Mouse (Mus musculus) B cell, adult 2 months (primary cell): ENCODE results near the gene Flnc.

Source experiments
- DNase-seq, 2 experiments: peaks; one replicate each; pipeline ENCODE4 v3.0.0; 2022

Gene Flnc

DNA sequence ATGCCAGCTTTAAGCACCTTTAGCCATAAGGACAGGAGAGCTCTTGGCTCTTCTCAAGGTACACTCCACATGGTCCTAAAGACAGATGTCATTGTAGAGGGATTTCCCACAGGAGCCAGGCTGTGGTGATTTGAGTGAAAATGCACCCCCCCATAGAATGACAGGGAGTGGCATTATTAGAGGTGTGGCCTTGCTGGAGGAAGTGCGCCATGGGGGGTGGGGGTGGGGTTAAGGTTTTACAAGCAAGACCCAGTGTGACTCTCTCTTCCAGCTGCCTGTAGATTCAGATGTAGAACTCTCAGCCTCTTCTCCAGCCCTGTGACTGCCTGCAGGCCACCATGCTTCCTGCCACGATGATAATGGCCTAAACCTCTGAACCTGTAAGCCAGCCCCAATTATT lies 52.9 kb downstream of the Flnc start:
- DNase-seq, result no peak

DNA sequence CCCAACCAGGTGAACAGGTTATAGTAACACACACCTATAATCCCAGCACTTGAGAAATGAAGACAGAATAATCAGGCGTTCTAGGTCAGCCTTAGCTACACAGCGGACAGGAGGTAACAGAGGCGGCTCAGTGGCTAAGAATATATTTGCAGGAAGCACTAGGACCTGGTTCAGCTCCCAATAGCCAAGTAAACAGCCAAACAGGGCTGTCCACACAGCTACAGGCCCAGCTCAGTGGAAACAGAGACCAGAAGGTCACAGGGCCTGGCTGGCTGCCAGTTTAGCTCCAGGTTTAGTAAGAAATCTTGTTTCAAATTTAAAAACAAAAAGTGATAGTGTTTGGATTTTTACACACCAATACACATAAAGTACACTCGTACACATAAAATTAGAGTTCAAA lies 61.0 kb downstream of the Flnc start:
- no peak for DNase-seq

DNA sequence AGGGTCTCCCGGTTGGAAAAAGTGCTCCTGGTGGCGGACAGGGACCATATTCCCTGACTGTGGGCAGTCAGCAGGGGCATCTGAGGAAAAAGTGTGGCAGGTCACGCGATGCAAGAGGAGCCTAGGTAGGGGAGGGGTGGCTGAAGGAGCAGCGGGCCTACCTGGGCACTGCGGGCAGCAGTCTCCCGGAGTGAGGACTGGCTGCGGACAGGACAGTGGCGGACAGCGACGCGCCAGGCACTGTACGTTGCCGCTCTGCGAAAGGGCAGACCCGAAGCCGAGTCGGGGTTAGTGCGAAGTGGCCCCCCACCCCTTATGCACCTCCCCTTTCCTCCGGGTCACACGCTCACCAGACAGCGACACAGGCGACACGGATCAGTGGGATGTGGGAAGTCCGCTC lies 63.2 kb downstream of the Flnc start:
- no peak for DNase-seq

DNA sequence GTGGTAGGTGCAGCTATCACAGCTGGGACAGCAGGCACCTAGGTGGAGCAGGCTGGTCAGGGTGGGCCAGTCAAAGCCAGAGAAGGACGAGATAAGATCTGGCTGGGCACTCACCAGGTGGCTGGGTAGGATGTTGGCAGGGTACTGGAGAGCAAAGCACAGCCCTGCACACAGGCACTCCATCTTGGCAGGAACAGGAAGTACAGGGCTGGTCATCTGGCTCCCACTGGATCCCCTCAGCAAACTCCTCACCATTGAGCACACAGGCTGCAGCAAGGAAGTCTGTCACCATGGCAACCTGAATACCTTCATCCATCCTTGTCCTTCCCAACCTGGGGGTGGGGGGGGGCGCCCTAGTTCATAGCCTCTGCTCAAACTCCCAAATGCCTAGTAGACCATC lies 64.7 kb downstream of the Flnc start:
- no peak for DNase-seq

DNA sequence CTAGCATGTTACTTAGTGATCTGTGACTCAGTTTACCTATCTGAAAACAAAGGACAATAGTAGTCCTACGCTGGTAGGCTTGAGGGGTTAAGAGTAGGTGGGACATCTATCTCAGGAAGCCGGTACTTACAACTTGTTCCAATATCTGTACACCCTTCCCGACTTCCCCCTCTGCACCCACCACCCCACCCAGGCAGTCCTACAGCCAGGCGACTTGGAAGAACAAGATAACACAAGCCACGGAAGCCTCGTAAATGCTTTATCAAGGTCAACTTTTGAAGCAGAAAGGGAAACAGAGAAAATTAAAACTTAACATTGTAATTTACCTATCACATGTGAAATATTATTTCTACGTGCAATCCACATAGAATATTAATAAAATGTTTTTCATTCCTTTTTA lies 67.1 kb downstream of the Flnc start:
- no peak for DNase-seq

DNA sequence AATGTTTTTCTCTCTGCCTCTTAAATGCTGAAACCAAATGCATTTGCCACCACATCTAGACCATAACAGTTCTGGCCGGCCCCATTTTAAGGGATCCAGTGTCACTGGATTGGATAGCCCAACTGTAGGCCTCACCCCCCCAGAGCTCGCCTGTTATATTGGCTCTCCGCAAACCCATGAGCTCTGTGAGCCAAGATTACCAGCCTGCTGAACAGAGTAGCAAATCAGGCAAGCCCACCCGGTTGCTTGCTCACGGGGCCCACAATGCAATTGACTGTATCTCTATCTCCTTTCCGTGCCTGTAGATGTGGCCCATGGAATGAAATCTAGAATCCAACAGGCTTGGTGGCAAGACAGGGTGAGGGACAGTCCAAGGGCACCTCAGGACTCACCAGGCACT lies 67.8 kb downstream of the Flnc start:
- DNase-seq, result no peak

DNA sequence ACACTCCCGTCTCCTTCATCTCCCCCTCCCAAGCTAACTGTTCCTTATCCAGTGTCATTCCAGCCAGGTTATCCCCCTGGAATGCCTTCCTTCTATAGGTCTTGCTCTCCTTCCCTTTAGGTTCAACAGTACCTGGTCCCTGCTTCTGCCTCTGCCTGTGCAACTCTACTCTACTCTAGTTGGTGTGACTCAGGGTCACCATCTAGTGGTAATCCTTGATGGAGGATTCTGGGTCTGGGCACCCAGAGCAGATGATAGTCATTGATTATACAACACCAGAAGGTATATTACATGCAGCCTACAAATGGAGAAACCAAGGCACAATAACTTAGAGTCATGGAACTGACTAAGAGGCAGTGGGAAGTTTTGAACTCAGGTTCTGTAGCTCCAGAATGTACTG lies 68.5 kb downstream of the Flnc start:
- no peak for DNase-seq

DNA sequence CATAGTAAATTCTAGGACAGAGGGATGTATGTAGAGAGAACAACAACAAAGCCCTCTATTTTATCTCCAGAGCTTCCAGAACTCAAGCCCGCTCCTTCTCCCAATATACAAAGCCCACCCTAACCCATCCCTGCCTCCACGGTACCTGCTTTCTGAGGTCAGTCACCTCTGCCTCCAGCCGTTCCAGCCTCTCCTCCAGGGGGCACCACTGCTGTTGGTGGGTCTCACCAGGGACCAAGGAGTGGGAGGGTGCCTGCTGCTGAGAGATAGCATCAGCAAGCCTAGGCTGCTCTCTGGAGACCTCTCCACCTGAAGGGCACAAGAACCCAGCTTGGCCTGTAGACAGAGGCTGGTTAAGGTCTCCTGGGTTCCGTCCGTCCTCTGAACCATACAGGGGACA lies 72.4 kb downstream of the Flnc start:
- peak; percentile 36 to 42 for DNase-seq

DNA sequence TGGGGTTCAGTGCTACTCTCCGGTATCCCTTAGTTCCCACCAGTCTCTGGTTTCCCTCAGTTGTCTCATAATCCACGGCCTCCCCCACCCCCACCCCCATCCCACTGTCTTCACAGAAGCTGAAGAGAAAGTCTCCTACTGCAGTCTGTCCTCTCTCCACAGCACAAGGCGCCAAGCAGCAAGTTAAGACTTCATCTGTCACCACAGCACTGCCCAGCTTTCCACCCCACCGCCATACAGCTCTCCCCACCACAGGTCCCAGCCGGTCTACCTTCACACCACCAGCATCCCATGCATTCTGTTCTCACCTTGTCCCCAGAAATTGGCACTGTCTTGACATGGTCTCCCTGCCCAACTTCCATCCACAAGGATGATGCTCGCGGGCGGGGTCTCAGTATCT lies 73.8 kb downstream of the Flnc start:
- no peak for DNase-seq

DNA sequence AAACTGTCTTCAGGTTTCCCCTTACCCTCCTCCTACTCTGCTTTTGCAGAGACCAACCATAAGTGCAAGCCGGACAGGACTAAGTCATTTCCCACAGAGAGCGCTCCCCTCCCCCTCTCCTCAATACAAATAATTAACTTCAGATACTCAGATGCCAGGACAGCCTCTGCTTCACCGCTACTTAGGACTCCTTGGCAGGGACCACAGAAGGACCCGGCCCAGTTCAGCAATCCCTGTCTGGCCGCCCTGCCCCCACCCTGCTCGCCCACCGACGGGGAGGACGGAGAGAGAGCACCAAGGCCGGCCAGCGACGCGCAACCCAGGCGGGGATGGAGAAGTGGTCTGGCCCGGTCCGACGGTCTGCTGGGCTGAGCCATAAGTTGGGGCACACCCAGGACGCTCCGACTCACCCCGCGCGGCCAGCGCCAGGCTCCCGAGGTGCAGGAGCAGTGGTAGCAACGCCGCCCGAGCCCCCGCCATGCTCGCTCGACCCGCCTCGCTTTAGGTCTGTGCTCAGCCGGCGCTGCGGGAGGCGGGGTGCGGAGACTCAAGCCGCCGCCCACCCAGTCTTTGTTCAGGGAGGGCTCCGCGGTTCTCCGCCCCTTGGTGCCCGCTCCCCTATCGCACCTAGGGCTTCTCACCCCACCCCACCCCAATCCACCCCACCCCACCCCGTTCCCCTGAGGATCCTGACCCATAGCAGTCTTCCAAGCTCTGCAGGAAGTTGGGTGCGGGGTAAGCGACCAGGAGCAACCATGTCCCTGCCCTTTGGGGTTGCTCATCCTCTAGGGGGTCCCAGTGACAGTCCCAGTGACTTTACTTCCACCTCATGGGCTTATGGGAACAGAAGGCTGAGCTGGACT lies 74.6 kb downstream of the Flnc start, which contains the start of gene Kcp:
Kcp (minus strand) TSS at position 506 of the 863 bp plus-strand sequence.
- DNase-seq, result peak; percentile 16 to 23

DNA sequence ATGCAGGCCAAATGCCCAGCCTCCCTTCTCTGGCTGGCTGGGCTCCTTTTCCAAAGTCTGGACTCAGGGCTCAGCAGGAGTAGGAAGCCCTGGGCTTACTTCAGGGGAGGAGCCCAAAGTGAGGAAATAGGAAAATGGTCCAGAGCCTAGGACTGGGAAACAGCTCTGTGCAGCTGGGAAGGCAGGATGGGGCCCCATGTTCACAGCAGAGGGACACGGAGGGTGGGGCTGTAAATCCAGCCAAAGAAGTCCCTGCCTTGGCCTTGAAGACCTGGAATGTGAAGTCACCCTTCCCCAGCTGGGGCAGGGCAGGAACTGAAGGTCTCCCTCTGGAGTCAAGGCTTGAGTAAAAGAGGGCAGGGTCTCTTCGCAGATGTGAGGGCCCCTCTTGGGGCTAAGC lies 76.0 kb downstream of the Flnc start:
- DNase-seq, result no peak
